Mouse (Mus musculus) liver, embryonic 13.5 days (tissue): ENCODE measurements around the gene Nrip1. TPM values are rescaled to one million over a fixed set of nuclear protein-coding genes. Genes with fewer than 3 reads are reported as not detected.
A peak's percentile ranks its signal among the peaks of the same experiment; 100 is the strongest.

Experiments
- ATAC-seq: fragments of 200-750 bp; cut with Nextera tagmentation; 2 replicates; pipeline ENCODE4 v1.8.0; 2017; ENCODE audit warnings: low read depth, mild to moderate bottlenecking, moderate number of reproducible peaks, moderate library complexity
- DNase-seq: peaks from one replicate; pipeline ENCODE4 v3.0.0; 2022
- H3K27ac ChIP-seq: fragments of 300-500 bp; sonication (generic); 2 replicates; pipeline ENCODE4 v1.5.1; 2015; ENCODE audit warnings: moderate library complexity, mild to moderate bottlenecking, inconsistent platforms
- H3K27me3 ChIP-seq: fragments of 300-500 bp; sonication (generic); 2 replicates; pipeline ENCODE4 v1.6.1; 2015; ENCODE audit warnings: mild to moderate bottlenecking, inconsistent platforms
- H3K36me3 ChIP-seq: fragments of 300-500 bp; sonication (generic); 2 replicates; pipeline ENCODE4 v1.6.1; 2015; ENCODE audit warnings: mild to moderate bottlenecking, inconsistent platforms
- H3K4me1 ChIP-seq: fragments of 300-500 bp; sonication (generic); replicated peaks from 2 replicates; pipeline ENCODE4 v1.6.1; 2015; ENCODE audit warnings: inconsistent platforms
- H3K4me2 ChIP-seq: fragments of 300-500 bp; sonication (generic); 2 replicates; pipeline ENCODE4 v1.6.1; 2015; ENCODE audit warnings: inconsistent platforms, mild to moderate bottlenecking, moderate library complexity
- H3K4me3 ChIP-seq: fragments of 300-500 bp; sonication (generic); replicated peaks from 2 replicates; pipeline ENCODE4 v1.5.1; 2015; ENCODE audit warnings: mild to moderate bottlenecking, inconsistent platforms
- H3K9ac ChIP-seq: fragments of 300-500 bp; sonication (generic); 2 replicates; pipeline ENCODE4 v1.6.1; 2015; ENCODE audit warnings: mild to moderate bottlenecking, inconsistent platforms
- H3K9me3 ChIP-seq: fragments of 300-500 bp; sonication (generic); replicated peaks from 2 replicates; pipeline ENCODE4 v1.6.1; 2016; ENCODE audit warnings: inconsistent platforms
- WGBS: fragments of 180-500 bp; shearing (Covaris S2); methylation state at CpG from one replicate; pipeline ENCODE4 v1.1.7; 2015; ENCODE audit not compliant: insufficient replicate concordance; 5-methylcytosine and 5-hydroxymethylcytosine counted together
- polyA plus RNA-seq: library from polyadenylated mRNA; unstranded; fragments of >200 nt; fragmentation: Nextera tagmentation; extraction: Ambion mirVana; gene quantifications from 2 replicates; pipeline ENCODE4 v1.2.1, GENCODE M21; 2015

Gene Nrip1
- polyA plus RNA-seq, 1 experiment from 2014 or later: 20.4 TPM

DNA sequence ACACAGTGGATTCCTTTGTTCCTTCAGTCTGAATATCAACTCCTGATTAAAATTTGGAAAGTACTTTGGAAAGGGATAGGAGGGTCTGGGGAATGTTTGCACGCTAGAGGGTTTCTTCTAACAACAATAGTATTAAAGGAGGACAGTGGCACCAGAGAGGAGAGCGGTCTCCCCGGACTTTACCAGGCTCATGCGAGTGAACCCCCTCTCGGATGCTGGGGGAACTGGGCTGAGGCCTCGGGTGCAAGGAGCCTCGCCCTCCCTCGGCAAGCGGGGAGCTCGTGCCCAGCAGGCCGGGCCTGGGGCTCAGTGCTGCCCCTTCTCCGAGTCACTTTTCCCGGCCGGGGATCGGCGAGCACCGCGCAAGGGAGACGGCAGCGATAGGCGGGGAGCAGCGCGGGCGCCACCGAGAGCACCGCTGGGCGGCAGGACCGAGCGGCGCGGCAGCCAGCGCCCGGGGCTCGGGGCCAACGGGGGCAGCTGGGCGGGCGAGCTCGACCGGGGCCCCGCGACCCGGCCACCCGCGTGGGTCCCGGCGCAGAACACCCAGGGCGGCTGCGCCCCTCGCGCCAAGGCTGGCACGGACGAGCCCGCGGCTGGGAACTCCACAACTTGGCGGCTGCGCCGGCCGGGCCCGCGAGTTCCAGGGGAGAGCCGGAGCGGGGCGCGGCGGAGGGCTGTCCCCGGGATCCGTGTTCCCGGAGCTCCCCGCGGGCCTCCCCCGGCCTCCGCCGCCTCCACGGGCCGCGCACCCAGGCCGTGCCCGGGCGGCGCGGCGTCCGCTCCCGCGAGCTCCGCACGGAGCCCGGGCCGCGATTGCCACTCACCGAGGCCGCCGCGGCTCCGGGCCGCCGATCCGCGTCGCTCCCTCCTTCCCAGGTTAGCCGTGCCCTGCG is 1.3 kb downstream of the Nrip1 start:
- WGBS: under 1% methylated on average over 99 of the region's 102 CpGs
- Histone ChIP-seq H3K4me3 (peak overlapping the region; percentile 96), H3K9me3 (no peaks in the 10 kb centered on the region), H3K36me3 (peaks cover 11% of the 10 kb centered on the region), H3K27ac (peak overlapping the region; percentile 95), H3K27me3 (no peaks in the 10 kb centered on the region), H3K4me2 (peak overlapping the region; percentile 94), H3K9ac (peak overlapping the region; percentile 100), H3K4me1 (peaks cover 49% of the 10 kb centered on the region)
- ATAC-seq (peak; percentile 64), DNase-seq (peak; percentile 64)

DNA sequence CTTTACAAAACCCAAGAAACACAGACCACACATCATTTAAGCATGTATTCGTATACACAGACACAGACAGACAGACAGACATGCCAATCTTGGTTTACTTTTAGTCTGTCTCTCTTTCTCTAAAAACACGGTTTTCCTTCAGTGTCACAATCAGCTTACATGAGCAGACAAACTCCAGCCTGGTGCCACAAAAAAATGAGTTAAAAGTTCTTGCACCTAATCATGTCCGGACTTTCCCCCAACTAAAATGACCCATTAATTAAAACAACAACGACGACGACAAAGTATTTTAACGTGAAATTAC is 2.1 kb downstream of the Nrip1 start:
- Histone ChIP-seq H3K27ac (peak overlapping the region; percentile 95), H3K9me3 (no peaks in the 10 kb centered on the region), H3K36me3 (peaks cover 17% of the 10 kb centered on the region), H3K4me3 (peak overlapping the region; percentile 96), H3K27me3 (no peaks in the 10 kb centered on the region), H3K4me1 (peaks cover 57% of the 10 kb centered on the region), H3K4me2 (peak overlapping the region; percentile 94), H3K9ac (peak overlapping the region; percentile 100)
- 2% methylated on average over 7 of the region's 7 CpGs for WGBS
- ATAC-seq (no peak), DNase-seq (no peak)

DNA sequence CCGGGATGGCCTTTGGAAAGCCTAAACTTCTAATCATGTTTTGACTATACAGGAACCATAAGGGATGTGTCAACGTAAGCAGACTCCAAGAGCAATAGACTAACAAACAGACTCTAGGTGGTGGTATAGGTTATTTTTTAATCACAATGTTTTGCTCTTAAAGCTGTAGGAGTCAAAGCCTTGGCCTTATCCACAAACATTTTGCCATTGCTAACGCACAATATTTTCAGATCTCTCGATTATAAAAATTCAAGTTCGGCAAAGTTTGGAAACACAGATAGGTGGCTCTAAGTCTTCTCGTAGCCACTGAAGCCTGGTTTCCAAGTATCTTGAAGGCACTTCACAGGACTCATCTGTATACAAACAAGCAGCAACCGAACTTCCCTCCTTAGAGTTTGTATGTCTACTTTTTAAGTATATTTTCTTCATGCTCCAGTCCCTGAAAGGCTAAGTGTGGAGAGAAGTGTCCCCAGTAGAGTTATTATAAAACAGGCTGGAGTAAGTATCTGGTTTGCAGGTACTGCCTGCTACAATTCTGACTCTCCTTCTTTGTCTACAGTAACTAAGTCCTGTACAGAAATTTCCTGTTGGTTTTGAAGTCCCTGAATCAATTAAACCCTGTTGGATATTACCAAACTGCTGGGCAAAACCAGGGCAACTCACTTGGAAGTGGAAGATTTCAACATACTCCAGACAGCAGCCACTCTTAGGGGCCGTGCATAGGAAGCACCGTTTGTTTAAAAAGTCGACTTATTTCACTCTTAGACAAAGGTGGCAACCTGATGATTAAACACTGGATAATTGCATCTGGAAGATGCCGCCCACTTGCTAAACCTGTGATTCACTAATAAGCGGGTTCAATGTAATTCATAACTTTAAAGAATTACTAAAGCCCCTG is 2.7 kb downstream of the Nrip1 start:
- peak overlapping the region; percentile 94 for H3K4me2 ChIP-seq
- no peaks in the 10 kb centered on the region for H3K9me3 ChIP-seq
- 15% methylated on average over 12 of the region's 12 CpGs for whole genome bisulfite sequencing
- peak overlapping the region; percentile 100 for H3K9ac ChIP-seq
- H3K4me1 ChIP-seq: peaks cover 63% of the 10 kb centered on the region
- H3K36me3 ChIP-seq: peaks cover 17% of the 10 kb centered on the region
- H3K4me3 ChIP-seq: peak overlapping the region; percentile 96
- ATAC-seq (no peak), DNase-seq (no peak)
- H3K27me3 ChIP-seq: no peaks in the 10 kb centered on the region
- H3K27ac ChIP-seq: peak overlapping the region; percentile 95

DNA sequence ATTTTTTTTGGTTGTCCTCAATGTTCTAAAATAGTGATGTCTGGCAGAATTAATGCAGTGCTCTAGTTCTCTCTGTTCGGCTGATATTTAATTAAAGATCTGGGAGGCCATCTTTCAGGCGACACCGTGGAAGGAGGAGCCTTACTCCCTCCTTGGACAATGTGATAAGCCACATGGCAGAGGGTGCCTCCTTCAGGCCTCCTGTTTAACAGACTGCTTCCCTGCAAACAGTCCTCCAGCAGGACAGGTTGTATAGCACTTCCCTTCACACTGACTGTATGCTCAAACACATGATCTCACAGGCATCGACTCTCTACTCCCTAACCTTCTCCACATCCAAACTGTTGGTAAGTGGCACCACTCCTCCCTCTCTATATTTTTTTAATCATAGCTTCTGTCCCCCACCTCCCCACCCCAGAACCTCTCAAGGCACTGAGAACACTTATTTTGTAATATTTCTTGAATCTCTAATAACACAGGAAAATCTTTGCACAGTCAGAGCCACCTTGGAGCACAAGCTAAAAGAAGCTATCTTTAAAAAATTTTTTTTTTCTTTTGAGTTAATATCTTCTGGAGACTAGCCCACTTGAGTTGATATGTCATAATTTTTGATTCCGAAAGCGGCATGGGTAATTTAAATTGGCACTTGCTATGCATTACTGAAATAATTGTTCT is 3.4 kb downstream of the Nrip1 start:
- Histone ChIP-seq H3K27ac (peak overlapping the region; percentile 95), H3K27me3 (no peaks in the 10 kb centered on the region), H3K4me1 (peaks cover 71% of the 10 kb centered on the region), H3K9ac (peak overlapping the region; percentile 100), H3K9me3 (no peaks in the 10 kb centered on the region), H3K36me3 (peaks cover 17% of the 10 kb centered on the region), H3K4me2 (peak overlapping the region; percentile 94), H3K4me3 (peak overlapping the region; percentile 96)
- DNase-seq (peak; percentile 72), ATAC-seq (peak; percentile 79)
- 28% methylated on average over 6 of the region's 6 CpGs for WGBS

DNA sequence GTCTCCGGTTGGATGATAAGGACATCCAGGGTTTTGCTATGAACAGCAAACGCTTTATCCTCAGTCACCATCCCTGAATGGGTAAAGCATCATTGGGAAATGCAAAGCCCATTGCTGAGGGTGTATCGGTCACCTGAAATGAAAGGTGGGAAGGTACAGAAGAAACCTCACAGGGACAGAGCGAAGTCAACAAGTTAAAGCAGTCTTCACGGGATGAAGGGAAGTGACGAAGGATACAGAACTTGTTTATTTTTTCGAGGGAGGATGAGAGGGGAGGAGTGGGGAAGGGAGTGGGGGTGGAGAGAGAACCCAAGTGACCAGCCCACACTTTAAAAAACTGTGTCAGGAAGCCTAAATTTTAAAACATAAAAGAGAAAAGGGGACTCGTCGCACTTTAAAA is 4.4 kb downstream of the Nrip1 start:
- H3K36me3 ChIP-seq: peaks cover 17% of the 10 kb centered on the region
- no peaks in the 10 kb centered on the region for H3K9me3 ChIP-seq
- peak overlapping the region; percentile 94 for H3K4me2 ChIP-seq
- peak overlapping the region; percentile 96; the same call in 1 of the 2 replicates for H3K4me3 ChIP-seq
- no peak for DNase-seq
- H3K9ac ChIP-seq: peak overlapping the region; percentile 100; the same call in 1 of the 2 replicates
- peak overlapping the region; percentile 15; the same call in 1 of the 2 replicates for H3K27ac ChIP-seq
- H3K4me1 ChIP-seq: peaks cover 78% of the 10 kb centered on the region
- no peaks in the 10 kb centered on the region for H3K27me3 ChIP-seq
- 74% methylated on average over 9 of the region's 9 CpGs for WGBS
- no peak for ATAC-seq

DNA sequence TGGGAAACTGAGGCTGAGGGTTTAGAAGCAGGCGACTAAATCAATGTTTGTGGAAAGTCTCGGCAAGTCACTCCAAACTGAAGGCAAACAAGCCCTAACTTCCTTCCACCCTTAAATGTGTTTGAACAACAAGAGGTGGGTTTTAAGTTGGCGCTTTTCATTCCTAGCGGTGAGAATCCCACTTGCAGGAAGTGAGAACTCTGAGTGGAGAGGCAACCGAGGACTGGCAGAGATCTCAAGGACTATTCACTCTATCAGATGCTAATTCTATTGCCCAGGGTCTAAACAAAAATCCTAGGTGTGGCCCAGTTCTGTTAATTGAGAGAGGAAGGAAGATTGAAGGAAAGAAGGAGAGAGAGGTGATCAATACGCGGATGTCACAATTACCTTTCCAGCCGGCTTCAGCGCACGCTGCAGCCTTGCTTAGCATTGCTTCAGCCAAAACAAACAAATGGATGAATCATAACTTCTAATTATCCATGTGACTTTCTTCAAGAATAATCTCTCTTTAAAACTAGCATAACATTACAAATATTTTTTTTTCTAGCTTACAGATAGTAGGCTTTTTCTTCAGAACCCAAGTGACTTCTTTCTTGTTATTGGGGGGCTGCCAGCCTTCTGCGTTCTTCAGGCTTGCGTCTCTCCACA is 6.2 kb downstream of the Nrip1 start:
- Histone ChIP-seq H3K4me2 (no peak overlapping the region), H3K4me1 (peaks cover 86% of the 10 kb centered on the region), H3K36me3 (peaks cover 20% of the 10 kb centered on the region), H3K9ac (no peak overlapping the region), H3K9me3 (no peaks in the 10 kb centered on the region), H3K4me3 (no peak overlapping the region), H3K27me3 (no peaks in the 10 kb centered on the region), H3K27ac (peak overlapping the region; percentile 9; the same call in 1 of the 2 replicates)
- WGBS: 82% methylated on average over 12 of the region's 12 CpGs
- no peak for DNase-seq
- no peak for ATAC-seq

DNA sequence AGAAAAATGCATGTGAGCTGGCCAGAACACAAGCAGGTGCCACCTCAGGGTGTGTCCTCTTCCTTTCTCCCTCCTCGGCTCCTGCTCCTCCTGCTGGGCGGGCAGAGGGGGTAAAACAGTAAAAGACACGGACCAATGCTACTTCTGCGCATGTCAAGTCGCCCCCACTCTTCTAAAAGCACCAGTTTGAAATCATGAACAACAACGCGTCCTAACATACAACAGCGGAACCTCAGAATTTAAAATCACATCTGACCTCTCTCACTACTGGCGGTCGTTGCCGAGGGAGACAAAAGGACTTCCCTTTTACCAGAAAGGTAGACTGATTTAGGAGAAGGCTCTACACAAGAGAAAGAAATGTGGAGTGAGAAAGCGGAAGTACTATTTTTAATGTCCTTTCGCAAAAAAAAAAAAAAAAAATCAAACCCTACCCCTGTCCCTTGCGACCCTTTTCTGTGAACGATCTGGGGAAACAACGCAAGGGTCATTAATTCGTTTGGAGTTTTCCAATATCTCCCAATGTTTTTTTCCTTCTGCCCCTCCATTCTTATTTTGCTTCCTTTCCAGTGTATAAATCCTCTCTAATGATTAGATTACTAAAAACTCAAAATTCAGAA is 7.7 kb downstream of the Nrip1 start:
- H3K9me3 ChIP-seq: no peaks in the 10 kb centered on the region
- H3K4me2 ChIP-seq: peak overlapping the region; percentile 42
- H3K4me1 ChIP-seq: peaks cover 93% of the 10 kb centered on the region
- ATAC-seq (no peak), DNase-seq (peak; percentile 15)
- H3K27ac ChIP-seq: peak overlapping the region; percentile 73
- WGBS: 32% methylated on average over 17 of the region's 17 CpGs
- H3K9ac ChIP-seq: no peak overlapping the region
- H3K36me3 ChIP-seq: peaks cover 29% of the 10 kb centered on the region
- H3K27me3 ChIP-seq: no peaks in the 10 kb centered on the region
- H3K4me3 ChIP-seq: peak overlapping the region; percentile 3; the same call in 1 of the 2 replicates

DNA sequence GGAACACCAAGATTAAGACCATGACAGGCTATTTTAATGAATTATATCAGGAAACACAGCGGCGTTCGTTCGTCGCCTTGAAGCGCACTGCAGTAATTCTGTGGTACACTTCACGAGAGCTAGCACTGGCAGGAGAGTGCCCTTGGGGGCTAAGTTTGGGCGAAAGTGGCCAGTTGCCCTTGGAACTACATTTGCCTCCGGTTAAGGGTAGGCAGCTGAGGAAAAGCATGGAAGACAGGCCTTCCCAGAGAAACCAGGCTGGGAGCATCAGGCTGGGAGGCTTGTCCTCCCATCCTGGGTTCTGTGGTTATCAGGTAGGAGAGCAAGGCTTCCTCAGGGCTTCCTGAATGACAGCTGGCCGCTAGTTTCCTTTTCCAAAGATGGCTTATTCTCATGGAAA is 8.4 kb downstream of the Nrip1 start:
- Histone ChIP-seq H3K4me3 (peak overlapping the region; percentile 9; the same call in 1 of the 2 replicates), H3K9me3 (no peaks in the 10 kb centered on the region), H3K9ac (peak overlapping the region; percentile 54), H3K27me3 (no peaks in the 10 kb centered on the region), H3K27ac (peak overlapping the region; percentile 73), H3K4me1 (peaks cover 91% of the 10 kb centered on the region), H3K36me3 (peaks cover 29% of the 10 kb centered on the region), H3K4me2 (peak overlapping the region; percentile 42)
- 57% methylated on average over 10 of the region's 10 CpGs for WGBS
- ATAC-seq (no peak), DNase-seq (no peak)

DNA sequence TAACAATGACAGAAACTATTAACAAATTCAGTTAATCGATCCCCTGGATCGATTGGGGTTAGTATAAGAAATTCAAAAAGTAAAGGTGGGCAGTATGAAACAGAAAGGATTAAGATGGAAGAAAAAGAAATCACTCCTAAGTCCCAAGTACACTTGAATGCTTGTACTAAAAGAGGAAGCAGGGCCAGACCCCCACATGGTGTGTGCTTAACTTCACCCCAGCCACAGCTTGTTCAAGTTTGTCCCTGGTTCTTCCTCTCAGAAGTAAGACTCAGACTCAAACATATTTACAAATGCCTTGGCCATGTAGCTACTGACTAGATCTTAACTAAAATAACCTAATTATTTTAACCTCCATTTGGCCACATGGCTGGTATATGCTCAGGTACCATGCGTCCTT is 10.0 kb downstream of the Nrip1 start:
- Histone ChIP-seq H3K36me3 (peaks cover 28% of the 10 kb centered on the region), H3K27me3 (no peaks in the 10 kb centered on the region), H3K4me2 (no peak overlapping the region), H3K27ac (no peak overlapping the region), H3K9ac (no peak overlapping the region), H3K4me1 (peaks cover 79% of the 10 kb centered on the region), H3K4me3 (no peak overlapping the region), H3K9me3 (no peaks in the 10 kb centered on the region)
- ATAC-seq (no peak), DNase-seq (no peak)
- WGBS: 84% methylated on average over 3 of the region's 3 CpGs

DNA sequence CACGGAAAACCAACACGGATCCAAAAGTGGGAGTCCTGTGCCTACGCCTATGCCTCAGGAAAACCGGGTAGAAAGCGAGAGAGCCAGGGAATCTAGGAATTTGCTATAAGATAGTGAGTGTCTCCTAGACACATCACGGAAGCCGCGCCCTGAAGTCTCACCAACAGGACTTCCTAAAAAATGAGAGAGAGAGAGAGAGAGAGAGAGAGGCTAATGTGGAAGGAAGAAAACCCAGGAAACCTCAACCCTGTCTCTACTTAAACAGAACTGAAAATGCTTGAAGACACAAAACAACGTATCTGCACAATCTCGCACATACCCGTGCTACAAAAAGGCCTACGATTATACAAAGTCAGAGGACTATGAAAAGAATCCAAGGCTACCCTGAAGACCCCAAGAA is 10.6 kb downstream of the Nrip1 start:
- no peak overlapping the region for H3K4me3 ChIP-seq
- no peak overlapping the region for H3K4me2 ChIP-seq
- no peak overlapping the region for H3K9ac ChIP-seq
- H3K9me3 ChIP-seq: no peaks in the 10 kb centered on the region
- no peak for ATAC-seq
- peaks cover 24% of the 10 kb centered on the region for H3K36me3 ChIP-seq
- 74% methylated on average over 12 of the region's 12 CpGs for WGBS
- peaks cover 78% of the 10 kb centered on the region for H3K4me1 ChIP-seq
- DNase-seq: no peak
- H3K27me3 ChIP-seq: no peaks in the 10 kb centered on the region
- no peak overlapping the region; the same call in 1 of the 2 replicates for H3K27ac ChIP-seq
